Mouse (Mus musculus): ENCODE results near the gene Dlx6. TPM values are rescaled to one million over a fixed set of nuclear protein-coding genes. Genes with fewer than 3 reads are reported as not detected.

Dlx6 gene
- polyA plus RNA-seq, 1 experiment: not detected

DNA sequence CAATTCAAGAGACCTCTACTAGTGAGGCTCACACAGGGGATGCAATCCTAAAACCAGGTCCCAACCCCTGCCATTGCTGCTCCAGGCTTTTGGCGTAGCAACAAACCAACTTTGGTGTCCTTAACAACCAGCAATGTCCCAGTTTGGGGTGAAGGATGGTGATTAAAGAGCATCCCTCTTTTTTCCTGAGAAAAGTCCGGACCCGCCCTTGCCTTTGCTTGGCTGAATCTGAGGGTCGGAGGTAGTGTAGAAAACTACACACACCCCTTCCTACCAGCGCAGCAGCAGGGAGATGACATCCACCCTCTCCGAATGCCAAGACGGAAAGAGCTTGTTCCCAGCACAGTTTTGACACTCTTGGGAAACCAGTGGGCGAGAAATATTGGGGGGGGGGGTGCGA is 12.5 kb downstream of the Dlx6 start:
- H3K79me3 ChIP-seq (ENCODE audit: low read depth): no peaks in the 10 kb centered on the region
- peaks cover 65% of the 10 kb centered on the region for H3K27me3 ChIP-seq (ENCODE audit: control insufficient read depth, insufficient read depth, insufficient read length)
- H3K36me3 ChIP-seq (ENCODE audit: control insufficient read depth, insufficient read depth): no peaks in the 10 kb centered on the region
- no peak overlapping the region for H3ac ChIP-seq (ENCODE audit: control insufficient read depth, insufficient read length, low read depth)
- no peak overlapping the region for H3K4me3 ChIP-seq (ENCODE audit: insufficient read depth, poor library complexity, severe bottlenecking)
- no peak for TF ChIP-seq USF1 (IDR thresholded peaks at IDR 0.05; ENCODE audit: low read depth)
- no peak for TF ChIP-seq MAX (IDR thresholded peaks at IDR 0.05)
- no peak for TF ChIP-seq MYOG (IDR thresholded peaks at IDR 0.05; ENCODE audit: control insufficient read depth, extremely low read depth, insufficient read length)
- TF ChIP-seq CEBPB (IDR thresholded peaks at IDR 0.05; ENCODE audit: low read depth): no peak
- TF ChIP-seq FOSL1 (IDR thresholded peaks at IDR 0.05; ENCODE audit: insufficient read depth, low read length, poor library complexity, severe bottlenecking): no peak
- no peak for TF ChIP-seq MYOD1 (IDR thresholded peaks at IDR 0.05; ENCODE audit: control insufficient read depth, insufficient read length, low read depth)
- TF ChIP-seq CTCF (IDR thresholded peaks at IDR 0.05; ENCODE audit: control insufficient read depth, insufficient read depth, insufficient read length): no peak
- H3K79me2 ChIP-seq (ENCODE audit: control insufficient read depth, insufficient read depth): no peaks in the 10 kb centered on the region

- TF ChIP-seq USF1 (IDR thresholded peaks at IDR 0.05; ENCODE audit: low read depth) (no peak), FOSL1 (IDR thresholded peaks at IDR 0.05; ENCODE audit: insufficient read depth, low read length, poor library complexity, severe bottlenecking) (no peak), MYOG (IDR thresholded peaks at IDR 0.05; ENCODE audit: control insufficient read depth, extremely low read depth, insufficient read length) (no peak), MAX (IDR thresholded peaks at IDR 0.05) (no peak), CEBPB (IDR thresholded peaks at IDR 0.05; ENCODE audit: low read depth) (no peak), MYOD1 (IDR thresholded peaks at IDR 0.05; ENCODE audit: control insufficient read depth, insufficient read length, low read depth) (no peak), CTCF (IDR thresholded peaks at IDR 0.05; ENCODE audit: control insufficient read depth, insufficient read depth, insufficient read length) (no peak)
- peaks cover 70% of the 10 kb centered on the region for H3K27me3 ChIP-seq (ENCODE audit: control insufficient read depth, insufficient read depth, insufficient read length)
- no peaks in the 10 kb centered on the region for H3K79me2 ChIP-seq (ENCODE audit: control insufficient read depth, insufficient read depth)
- H3K4me3 ChIP-seq (ENCODE audit: insufficient read depth, poor library complexity, severe bottlenecking): no peak overlapping the region
- no peak overlapping the region for H3ac ChIP-seq (ENCODE audit: control insufficient read depth, insufficient read length, low read depth)
- H3K79me3 ChIP-seq (ENCODE audit: low read depth): no peaks in the 10 kb centered on the region
- H3K36me3 ChIP-seq (ENCODE audit: control insufficient read depth, insufficient read depth): no peaks in the 10 kb centered on the region
These were observed 13.1 kb downstream of the Dlx6 start for GRCm38 (mm10) chr6:6876231-6876630.

GRCm38 (mm10) chr6:6876731-6877130 is 13.6 kb downstream of the Dlx6 start:
- peaks cover 75% of the 10 kb centered on the region for H3K27me3 ChIP-seq (ENCODE audit: control insufficient read depth, insufficient read depth, insufficient read length)
- H3ac ChIP-seq (ENCODE audit: control insufficient read depth, insufficient read length, low read depth): no peak overlapping the region
- no peaks in the 10 kb centered on the region for H3K79me2 ChIP-seq (ENCODE audit: control insufficient read depth, insufficient read depth)
- TF ChIP-seq MYOD1 (IDR thresholded peaks at IDR 0.05; ENCODE audit: control insufficient read depth, insufficient read length, low read depth) (no peak), CTCF (IDR thresholded peaks at IDR 0.05; ENCODE audit: control insufficient read depth, insufficient read depth, insufficient read length) (no peak)
- no peaks in the 10 kb centered on the region for H3K79me3 ChIP-seq (ENCODE audit: low read depth)
- H3K4me3 ChIP-seq (ENCODE audit: insufficient read depth, poor library complexity, severe bottlenecking): no peak overlapping the region
- no peaks in the 10 kb centered on the region for H3K36me3 ChIP-seq (ENCODE audit: control insufficient read depth, insufficient read depth)

DNA sequence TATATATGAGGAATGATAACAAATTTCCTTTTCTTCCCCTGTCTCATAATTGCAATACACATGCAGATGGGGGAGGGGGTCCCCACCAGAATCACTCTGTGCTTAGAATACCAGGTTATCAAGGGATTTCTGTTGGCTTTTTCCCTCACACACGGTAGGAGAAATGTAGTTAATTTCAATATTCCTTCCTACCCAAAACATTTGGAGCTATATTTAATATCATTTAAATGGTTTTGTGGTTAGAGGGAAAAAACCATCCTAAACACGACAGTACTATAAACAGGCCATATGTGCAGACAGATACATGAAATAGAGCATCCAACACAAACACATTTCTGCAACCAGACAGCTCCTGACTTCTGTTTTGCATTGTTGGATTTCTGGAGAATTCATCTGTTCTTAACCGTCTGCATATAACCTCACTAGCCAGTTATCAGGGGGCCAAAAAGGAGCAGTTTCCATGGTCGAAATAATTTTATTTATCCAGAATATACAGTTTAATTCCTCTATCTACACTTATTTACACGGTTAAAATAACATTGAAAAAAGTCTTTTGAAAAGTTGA is 14.3 kb downstream of the Dlx6 start:
- Histone ChIP-seq H3K27me3 (ENCODE audit: control insufficient read depth, insufficient read depth, insufficient read length) (peaks cover 82% of the 10 kb centered on the region), H3K4me3 (ENCODE audit: insufficient read depth, poor library complexity, severe bottlenecking) (no peak overlapping the region)
- TF ChIP-seq MYOG (IDR thresholded peaks at IDR 0.05; ENCODE audit: control insufficient read depth, extremely low read depth, insufficient read length) (no peak), USF1 (IDR thresholded peaks at IDR 0.05; ENCODE audit: low read depth) (no peak), MAX (IDR thresholded peaks at IDR 0.05) (no peak), FOSL1 (IDR thresholded peaks at IDR 0.05; ENCODE audit: insufficient read depth, low read length, poor library complexity, severe bottlenecking) (no peak), MYOD1 (IDR thresholded peaks at IDR 0.05; ENCODE audit: control insufficient read depth, insufficient read length, low read depth) (no peak), CTCF (IDR thresholded peaks at IDR 0.05; ENCODE audit: control insufficient read depth, insufficient read depth, insufficient read length) (no peak), CEBPB (IDR thresholded peaks at IDR 0.05; ENCODE audit: low read depth) (no peak)

GRCm38 (mm10) chr6:6877981-6878840 is 15.1 kb downstream of the Dlx6 start:
- Histone ChIP-seq H3K4me3 (ENCODE audit: insufficient read depth, poor library complexity, severe bottlenecking) (no peak overlapping the region), H3ac (ENCODE audit: control insufficient read depth, insufficient read length, low read depth) (no peak overlapping the region), H3K27me3 (ENCODE audit: control insufficient read depth, insufficient read depth, insufficient read length) (peaks cover 80% of the 10 kb centered on the region), H3K79me2 (ENCODE audit: control insufficient read depth, insufficient read depth) (no peaks in the 10 kb centered on the region), H3K79me3 (ENCODE audit: low read depth) (no peaks in the 10 kb centered on the region), H3K36me3 (ENCODE audit: control insufficient read depth, insufficient read depth) (no peaks in the 10 kb centered on the region)
- TF ChIP-seq MYOG (IDR thresholded peaks at IDR 0.05; ENCODE audit: control insufficient read depth, extremely low read depth, insufficient read length) (no peak), MAX (IDR thresholded peaks at IDR 0.05) (no peak), FOSL1 (IDR thresholded peaks at IDR 0.05; ENCODE audit: insufficient read depth, low read length, poor library complexity, severe bottlenecking) (no peak), MYOD1 (IDR thresholded peaks at IDR 0.05; ENCODE audit: control insufficient read depth, insufficient read length, low read depth) (no peak), CEBPB (IDR thresholded peaks at IDR 0.05; ENCODE audit: low read depth) (no peak), USF1 (IDR thresholded peaks at IDR 0.05; ENCODE audit: low read depth) (no peak), CTCF (IDR thresholded peaks at IDR 0.05; ENCODE audit: control insufficient read depth, insufficient read depth, insufficient read length) (no peak)

More for the DNA sequence above, 14.3 kb downstream of the Dlx6 start:
- H3K36me3 ChIP-seq (ENCODE audit: control insufficient read depth, insufficient read depth): no peaks in the 10 kb centered on the region
- H3K79me3 ChIP-seq (ENCODE audit: low read depth): no peaks in the 10 kb centered on the region
- no peak overlapping the region for H3ac ChIP-seq (ENCODE audit: control insufficient read depth, insufficient read length, low read depth)
- no peaks in the 10 kb centered on the region for H3K79me2 ChIP-seq (ENCODE audit: control insufficient read depth, insufficient read depth)
